Mouse (Mus musculus): ENCODE measurements around the gene Thpo. TPM values are rescaled to one million over a fixed set of nuclear protein-coding genes. Genes with fewer than 3 reads are reported as not detected.

Gene Thpo
- polyA plus RNA-seq, 1 experiment from 2014 or later = 0.62 TPM

- Histone ChIP-seq H3K9ac (ENCODE audit: low read depth, low read length) (peak overlapping the region; percentile 32; the same call in 1 of the 2 replicates), H3K4me1 (replicated peaks; ENCODE audit: insufficient read depth, low read length) (0 out of 2 replicates have a peak, but pooled peaks cover 7% of the 10 kb centered on the region), H3K4me3 (replicated peaks; ENCODE audit: low read depth, low read length) (peak overlapping the region; percentile 30), H3K27me3 (ENCODE audit: insufficient read depth, low read length) (no peaks in the 10 kb centered on the region), H3K36me3 (ENCODE audit: insufficient read depth, low read length) (peaks cover 9% of the 10 kb centered on the region; the same call in 1 of the 2 replicates), H3K9me3 (replicated peaks; ENCODE audit: low read length) (no peaks in the 10 kb centered on the region), H3K27ac (no peak overlapping the region), H3K4me2 (ENCODE audit: low read length) (peak overlapping the region; percentile 57)
- WGBS = 3% methylated on average over 46 of the region's 46 CpGs
- DNase-seq (ENCODE audit: low spot score) = peak; percentile 89
- no peak for TF ChIP-seq CTCF (IDR thresholded peaks at IDR 0.05; ENCODE audit: low read depth)
- peak; percentile 69 for ATAC-seq (replicated peaks; ENCODE audit: low FRiP score, low read depth)
Measured at GRCm38 (mm10) chr16:20695622-20696323, 38.5 kb downstream of the Thpo start.

DNA sequence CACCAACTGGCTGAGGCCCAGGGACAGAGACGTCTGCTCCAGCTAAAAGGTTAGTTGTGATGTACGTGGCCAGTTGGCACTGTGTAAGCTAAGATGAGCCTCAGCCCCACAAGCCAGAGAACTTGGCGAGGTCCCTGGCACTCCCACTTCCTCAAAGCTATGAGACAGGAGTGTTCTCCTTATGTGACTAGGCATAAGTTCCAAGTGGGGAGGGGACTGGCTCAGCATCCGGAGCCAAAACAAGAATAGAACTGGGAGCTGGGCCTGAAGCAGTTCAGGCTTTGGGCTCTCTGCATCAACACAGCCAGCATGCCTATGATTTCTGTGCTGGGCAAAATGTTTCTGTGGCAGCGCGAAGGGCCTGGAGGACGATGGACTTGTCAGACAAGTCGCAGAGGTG lies 39.5 kb downstream of the Thpo start:
- H3K4me3 ChIP-seq (replicated peaks; ENCODE audit: low read depth, low read length) = no peak overlapping the region
- no peaks in the 10 kb centered on the region for H3K27me3 ChIP-seq (ENCODE audit: insufficient read depth, low read length)
- 69% methylated on average over 8 of the region's 8 CpGs for WGBS
- H3K9ac ChIP-seq (ENCODE audit: low read depth, low read length) = 0 out of 2 replicates have a peak overlapping the region, but pooled peaks have one; percentile 19
- ATAC-seq (replicated peaks; ENCODE audit: low FRiP score, low read depth) (no peak), DNase-seq (ENCODE audit: low spot score) (peak; percentile 36)
- H3K4me1 ChIP-seq (replicated peaks; ENCODE audit: insufficient read depth, low read length) = 0 out of 2 replicates have a peak, but pooled peaks cover 7% of the 10 kb centered on the region
- H3K4me2 ChIP-seq (ENCODE audit: low read length) = peak overlapping the region; percentile 57
- no peak overlapping the region; the same call in 1 of the 2 replicates for H3K27ac ChIP-seq
- TF ChIP-seq CTCF (IDR thresholded peaks at IDR 0.05; ENCODE audit: low read depth) = no peak
- no peaks in the 10 kb centered on the region for H3K9me3 ChIP-seq (replicated peaks; ENCODE audit: low read length)
- peaks cover 17% of the 10 kb centered on the region; the same call in 1 of the 2 replicates for H3K36me3 ChIP-seq (ENCODE audit: insufficient read depth, low read length)

DNA sequence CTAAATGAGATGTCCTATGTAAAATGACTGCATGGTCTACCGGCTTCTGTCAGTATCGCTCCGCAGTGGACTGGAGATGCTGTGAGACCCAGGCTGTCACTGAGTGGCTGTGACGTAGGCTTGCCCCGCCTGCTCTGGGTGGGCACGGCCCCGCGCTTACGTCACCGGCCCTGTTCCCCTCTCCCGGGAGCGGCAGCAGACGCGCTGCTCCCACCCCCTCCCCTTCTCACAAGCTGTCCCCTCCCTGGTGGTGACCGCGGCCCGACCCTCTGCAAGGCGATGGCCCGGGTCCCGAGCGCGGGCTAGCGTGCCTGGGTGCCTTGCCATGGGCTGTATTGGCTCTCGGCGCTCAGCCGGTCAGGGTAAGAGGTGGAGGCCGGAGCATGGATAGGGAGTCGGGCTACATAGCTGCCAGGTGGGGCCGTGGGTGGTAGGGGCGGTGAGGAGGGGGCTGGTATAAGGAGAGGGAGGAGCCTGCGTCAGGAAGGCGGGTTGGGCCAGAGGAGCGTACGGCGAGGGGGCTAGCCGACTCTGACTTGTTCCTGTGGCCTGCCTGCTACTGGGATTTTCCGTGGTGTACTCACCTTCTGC lies 41.1 kb downstream of the Thpo start, which contains the start of gene Fam131a:
Gene Fam131a (plus strand): TSS at position 131 of the 591 bp plus-strand sequence.
- under 1% methylated on average over 37 of the region's 37 CpGs for WGBS
- peak; percentile 90 for ATAC-seq (replicated peaks; ENCODE audit: low FRiP score, low read depth)
- H3K9ac ChIP-seq (ENCODE audit: low read depth, low read length) = peak within 1 kb of the TSS; percentile 76

DNA sequence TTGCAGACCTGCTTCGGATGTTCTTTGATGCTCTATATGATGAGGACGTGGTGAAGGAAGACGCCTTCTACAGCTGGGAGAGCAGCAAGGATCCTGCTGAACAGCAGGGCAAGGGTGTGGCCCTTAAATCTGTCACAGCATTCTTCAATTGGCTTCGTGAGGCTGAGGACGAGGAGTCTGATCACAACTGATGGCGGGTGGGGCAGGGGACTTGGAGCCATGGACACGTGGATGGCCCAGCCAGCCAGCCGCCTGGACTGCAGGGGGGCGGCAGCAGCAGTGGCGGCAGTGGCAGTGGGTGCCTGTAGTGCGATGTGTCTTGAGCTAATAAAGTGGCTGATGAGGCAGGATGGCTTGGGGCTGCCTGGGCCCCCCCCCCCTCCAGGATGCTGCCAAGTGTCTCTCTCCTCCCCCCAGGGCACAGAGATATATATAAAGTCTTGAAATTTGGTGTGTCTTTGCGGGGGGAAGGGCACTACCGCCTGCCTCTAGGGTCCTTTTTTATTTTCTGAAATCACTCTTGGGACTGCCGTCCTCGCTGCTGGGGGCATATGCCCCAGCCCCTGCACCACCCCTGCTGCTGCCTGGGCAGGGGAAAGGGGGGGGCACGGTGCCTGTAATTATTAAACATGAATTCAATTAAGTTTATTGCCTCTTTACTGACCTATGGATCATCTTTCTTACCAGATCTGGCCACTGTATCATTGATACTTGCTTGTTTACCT lies 41.9 kb downstream of the Thpo start:
- peak overlapping the region; percentile 96; the same call in 1 of the 2 replicates for H3K4me2 ChIP-seq (ENCODE audit: low read length)
- H3K36me3 ChIP-seq (ENCODE audit: insufficient read depth, low read length) = peaks cover 39% of the 10 kb centered on the region
- no peaks in the 10 kb centered on the region for H3K9me3 ChIP-seq (replicated peaks; ENCODE audit: low read length)
- 49% methylated on average over 16 of the region's 16 CpGs for WGBS
- DNase-seq (ENCODE audit: low spot score) (no peak), ATAC-seq (replicated peaks; ENCODE audit: low FRiP score, low read depth) (no peak)
- TF ChIP-seq CTCF (IDR thresholded peaks at IDR 0.05; ENCODE audit: low read depth) = no peak
- 0 out of 2 replicates have a peak, but pooled peaks cover 7% of the 10 kb centered on the region for H3K4me1 ChIP-seq (replicated peaks; ENCODE audit: insufficient read depth, low read length)
- no peak overlapping the region for H3K9ac ChIP-seq (ENCODE audit: low read depth, low read length)
- H3K4me3 ChIP-seq (replicated peaks; ENCODE audit: low read depth, low read length) = no peak overlapping the region
- H3K27me3 ChIP-seq (ENCODE audit: insufficient read depth, low read length) = no peaks in the 10 kb centered on the region
- no peak overlapping the region for H3K27ac ChIP-seq

More for the DNA sequence above, 41.1 kb downstream of the Thpo start, which contains the start of gene Fam131a:
- peak; percentile 14; the same call in 1 of the 2 replicates for TF ChIP-seq CTCF (IDR thresholded peaks at IDR 0.05; ENCODE audit: low read depth)
- Histone ChIP-seq H3K4me1 (replicated peaks; ENCODE audit: insufficient read depth, low read length) (0 out of 2 replicates have a peak, but pooled peaks cover 7% of the 10 kb centered on the region), H3K4me2 (ENCODE audit: low read length) (peak within 1 kb of the TSS; percentile 96), H3K36me3 (ENCODE audit: insufficient read depth, low read length) (peaks cover 33% of the 10 kb centered on the region), H3K9me3 (replicated peaks; ENCODE audit: low read length) (no peaks in the 10 kb centered on the region), H3K27ac (peak within 1 kb of the TSS; percentile 76), H3K27me3 (ENCODE audit: insufficient read depth, low read length) (no peaks in the 10 kb centered on the region), H3K4me3 (replicated peaks; ENCODE audit: low read depth, low read length) (peak within 1 kb of the TSS; percentile 70)
- DNase-seq (ENCODE audit: low spot score) = peak; percentile 94

- TF ChIP-seq CTCF (IDR thresholded peaks at IDR 0.05; ENCODE audit: low read depth) = no peak
- 54% methylated on average over 1 of the region's 1 CpGs for WGBS
- H3K9me3 ChIP-seq (replicated peaks; ENCODE audit: low read length) = no peaks in the 10 kb centered on the region
- no peaks in the 10 kb centered on the region for H3K27me3 ChIP-seq (ENCODE audit: insufficient read depth, low read length)
- DNase-seq (ENCODE audit: low spot score) (no peak), ATAC-seq (replicated peaks; ENCODE audit: low FRiP score, low read depth) (no peak)
- no peak overlapping the region for H3K4me3 ChIP-seq (replicated peaks; ENCODE audit: low read depth, low read length)
- H3K4me1 ChIP-seq (replicated peaks; ENCODE audit: insufficient read depth, low read length) = 0 out of 2 replicates have a peak, but pooled peaks cover 7% of the 10 kb centered on the region
- no peak overlapping the region for H3K27ac ChIP-seq
- no peak overlapping the region for H3K9ac ChIP-seq (ENCODE audit: low read depth, low read length)
- H3K36me3 ChIP-seq (ENCODE audit: insufficient read depth, low read length) = peaks cover 46% of the 10 kb centered on the region
- H3K4me2 ChIP-seq (ENCODE audit: low read length) = no peak overlapping the region
Measured at GRCm38 (mm10) chr16:20691617-20692016, 42.7 kb downstream of the Thpo start.

- H3K4me3 ChIP-seq (replicated peaks; ENCODE audit: low read depth, low read length) = no peak overlapping the region
- H3K9me3 ChIP-seq (replicated peaks; ENCODE audit: low read length) = no peaks in the 10 kb centered on the region
- peaks cover 55% of the 10 kb centered on the region for H3K36me3 ChIP-seq (ENCODE audit: insufficient read depth, low read length)
- no peaks in the 10 kb centered on the region for H3K27me3 ChIP-seq (ENCODE audit: insufficient read depth, low read length)
- H3K9ac ChIP-seq (ENCODE audit: low read depth, low read length) = no peak overlapping the region
- H3K4me2 ChIP-seq (ENCODE audit: low read length) = no peak overlapping the region
- H3K4me1 ChIP-seq (replicated peaks; ENCODE audit: insufficient read depth, low read length) = 0 out of 2 replicates have a peak, but pooled peaks cover 1% of the 10 kb centered on the region
- no peak for TF ChIP-seq CTCF (IDR thresholded peaks at IDR 0.05; ENCODE audit: low read depth)
- no peak for ATAC-seq (replicated peaks; ENCODE audit: low FRiP score, low read depth)
- WGBS = 85% methylated on average over 3 of the region's 3 CpGs
- no peak overlapping the region for H3K27ac ChIP-seq
- no peak for DNase-seq (ENCODE audit: low spot score)
Measured at GRCm38 (mm10) chr16:20690774-20691173, 43.5 kb downstream of the Thpo start.
